Mouse (Mus musculus): ENCODE measurements at regions not wholly inside any gene's neighbourhood (a gene's known extent, or its start where the extent isn't known, plus 50 kb on each side); places are given as distances from the start of the nearest gene placed in this dataset.

- no peak for DNase-seq
These were observed 257.0 kb upstream of the Gm10131 start for GRCm38 (mm10) chr8:34368556-34368955.

GRCm38 (mm10) chr8:34364446-34365035, 253.0 kb upstream of the Gm10131 start:
- no peak for DNase-seq

- DNase-seq: no peak
These were observed 252.1 kb upstream of the Gm10131 start for GRCm38 (mm10) chr8:34363679-34364078.

- DNase-seq: no peak
These were observed 251.6 kb upstream of the Gm10131 start for GRCm38 (mm10) chr8:34363131-34363530.

- no peak for DNase-seq
These were observed 249.8 kb upstream of the Gm10131 start for GRCm38 (mm10) chr8:34361377-34361776.

- no peak for DNase-seq
These were observed 248.2 kb upstream of the Gm10131 start for GRCm38 (mm10) chr8:34359776-34360175.

GRCm38 (mm10) chr8:34355059-34355458, 243.5 kb upstream of the Gm10131 start:
- DNase-seq: no peak

- DNase-seq: no peak
These were observed 241.8 kb upstream of the Gm10131 start for GRCm38 (mm10) chr8:34353140-34353855.

- peak; percentile 79 for DNase-seq
These were observed 223.3 kb upstream of the Gm10131 start for GRCm38 (mm10) chr8:34334851-34335250.

GRCm38 (mm10) chr8:34331673-34332072, 220.1 kb upstream of the Gm10131 start:
- DNase-seq: no peak

- DNase-seq: no peak
These were observed 215.1 kb upstream of the Gm10131 start for GRCm38 (mm10) chr8:34326614-34326965.

- peak; percentile 44 for DNase-seq
These were observed 214.5 kb upstream of the Gm10131 start for GRCm38 (mm10) chr8:34325841-34326613.

- peak; percentile 87 for DNase-seq
These were observed 208.6 kb upstream of the Gm10131 start for GRCm38 (mm10) chr8:34320158-34320587.

- DNase-seq: no peak
These were observed 208.2 kb upstream of the Gm10131 start for GRCm38 (mm10) chr8:34319719-34320118.

- no peak for DNase-seq
These were observed 203.7 kb upstream of the Gm10131 start for GRCm38 (mm10) chr8:34315233-34315632.

GRCm38 (mm10) chr8:34305542-34306485, 194.3 kb upstream of the Gm10131 start:
- DNase-seq: no peak

- no peak for DNase-seq
These were observed 192.3 kb upstream of the Gm10131 start for GRCm38 (mm10) chr8:34303815-34304214.

GRCm38 (mm10) chr8:34300331-34300903, 188.9 kb upstream of the Gm10131 start:
- no peak for DNase-seq

- no peak for DNase-seq
These were observed 183.2 kb upstream of the Gm10131 start for GRCm38 (mm10) chr8:34294721-34295120.

- DNase-seq: no peak
These were observed 179.1 kb upstream of the Gm10131 start for GRCm38 (mm10) chr8:34290670-34291069.

GRCm38 (mm10) chr8:34287801-34288200, 176.3 kb upstream of the Gm10131 start:
- DNase-seq: no peak

- DNase-seq: no peak
These were observed 173.0 kb upstream of the Gm10131 start for GRCm38 (mm10) chr8:34284576-34284975.
